Mouse (Mus musculus) pancreas, adult 10 weeks (tissue): Measurements from ENCODE around the gene Nipal3. TPM values are rescaled to one million over a fixed set of nuclear protein-coding genes. Genes with fewer than 3 reads are reported as not detected.

Experiments
- polyA plus RNA-seq: library from polyadenylated mRNA; stranded (reverse); fragments of 350-450 nt; fragmentation: Illumina TruSeq; extraction: RNeasy Lipid Tissue Mini Kit (QIAGEN cat#74804); gene quantifications from one replicate; pipeline ENCODE4 v1.2.3, GENCODE M21; 2015; ENCODE audit warnings: low read depth, low replicate concordance; ENCODE audit not compliant: insufficient read depth

Nipal3 gene
- 5.8 TPM for polyA plus RNA-seq

DNA sequence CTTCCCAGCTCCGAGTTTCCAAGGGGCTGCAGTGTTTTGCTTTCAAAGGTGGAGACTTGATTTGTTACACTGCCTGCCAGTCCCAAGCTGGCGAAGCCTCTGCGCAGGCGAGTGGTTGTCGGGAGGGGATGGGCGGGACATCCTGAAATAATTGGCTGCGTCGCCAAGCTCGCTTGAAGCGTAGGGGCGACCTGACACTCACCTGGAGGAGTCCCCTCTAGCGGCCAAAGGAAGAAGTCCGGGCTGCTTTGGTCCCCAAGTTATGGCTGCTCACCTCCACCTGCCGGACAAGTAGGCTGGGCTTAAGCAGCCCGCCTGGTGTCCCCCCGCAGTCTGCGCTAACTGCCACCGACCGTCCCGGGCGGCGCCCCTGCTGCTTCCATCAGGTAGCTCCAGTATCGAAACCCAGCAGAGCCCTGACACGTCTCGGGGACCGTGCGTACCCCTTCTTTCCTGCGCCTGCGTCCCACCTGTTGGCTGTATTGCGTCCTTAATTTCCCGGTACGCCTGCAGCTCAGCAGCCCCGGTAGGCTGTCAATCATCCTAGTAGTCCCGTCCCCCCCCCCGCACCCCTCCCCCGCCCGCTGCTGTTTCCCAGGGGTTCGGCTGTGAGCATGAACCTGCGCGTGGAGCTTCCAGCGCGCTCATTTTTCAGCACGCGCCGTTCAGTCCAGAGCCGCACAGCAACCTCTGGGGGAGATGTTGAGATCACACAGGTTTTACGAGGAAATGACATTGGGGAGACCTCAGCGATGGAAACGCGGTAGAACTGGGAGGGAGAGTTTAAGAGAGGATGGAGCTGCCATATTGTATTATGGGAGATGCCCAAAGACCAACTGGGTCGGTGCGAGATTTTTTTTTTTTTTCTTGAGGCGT lies at the start of gene Nipal3, which contains the start of gene Stpg1:
Nipal3 (minus strand) TSS at position 518 of the 876 bp plus-strand sequence.
Stpg1 (plus strand) TSS at position 270 of the 876 bp plus-strand sequence.

DNA sequence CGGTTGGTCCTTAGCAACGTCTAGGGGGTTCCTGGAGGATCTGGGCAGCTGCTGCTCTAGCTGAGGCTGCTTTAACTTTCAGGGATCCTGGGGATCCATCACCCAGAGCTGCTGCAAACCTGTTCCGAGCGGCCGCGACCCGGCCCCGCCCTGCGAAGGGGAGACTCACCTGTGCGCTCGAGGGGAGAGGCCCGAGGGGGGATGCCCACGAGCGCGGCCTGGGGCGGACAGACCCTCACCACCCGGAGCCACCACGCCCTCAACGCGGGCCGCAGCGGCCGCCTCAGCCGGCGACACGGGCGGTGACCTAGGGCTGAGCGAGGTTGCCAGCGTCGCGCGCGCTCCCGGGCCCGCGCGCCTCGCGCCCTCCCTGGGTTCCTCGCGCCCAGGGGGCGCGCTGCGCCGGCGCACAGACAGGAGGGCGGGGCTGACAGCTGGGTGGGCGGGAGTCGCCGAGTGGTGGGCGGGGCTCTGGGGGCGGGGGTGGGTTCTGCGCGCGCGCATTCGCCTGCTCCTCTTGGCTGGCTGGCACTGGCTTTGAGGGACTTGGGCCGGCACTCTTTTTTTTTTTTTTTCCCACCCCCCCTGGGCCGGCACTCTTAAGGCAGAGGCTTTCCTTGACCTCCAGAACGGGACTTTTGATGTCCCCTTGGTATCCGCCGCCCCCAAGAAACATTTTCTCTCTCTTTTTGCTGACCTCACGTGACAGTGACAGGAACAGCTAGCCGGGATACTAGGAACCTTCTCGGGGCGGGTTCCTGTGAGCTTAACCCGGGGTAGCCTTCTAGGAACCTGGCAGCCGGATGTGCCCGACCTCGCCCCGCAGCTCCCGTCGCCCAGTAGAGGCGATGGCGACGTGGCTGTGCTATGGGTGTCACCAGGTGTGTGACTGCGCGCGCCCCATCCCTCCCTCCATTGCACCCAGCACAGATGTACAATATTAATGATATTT lies 61.1 kb downstream of the Nipal3 start, which contains the start of gene Rcan3:
Rcan3 (minus strand) TSS at position 411 of the 952 bp plus-strand sequence.

DNA sequence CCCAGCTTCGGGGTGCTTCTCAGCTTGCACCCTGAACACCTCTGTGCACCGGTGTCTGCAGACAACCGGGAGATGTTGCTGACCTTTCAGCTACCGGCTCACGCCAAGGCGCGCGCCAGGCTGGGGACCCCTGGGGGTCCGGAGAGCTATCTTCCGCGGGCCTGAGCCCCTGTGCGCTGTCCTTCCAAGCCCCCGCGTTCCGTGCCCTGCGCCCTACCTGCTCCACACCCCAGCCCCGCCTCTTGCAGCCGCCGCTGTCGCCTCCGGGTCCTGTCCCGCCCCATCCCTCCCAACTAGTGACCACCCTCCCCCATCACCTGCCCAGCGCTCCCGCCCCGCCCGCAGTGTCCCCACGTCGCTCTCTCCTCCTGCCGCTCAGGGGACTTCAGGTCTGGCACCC lies 96.8 kb downstream of the Nipal3 start, which contains the start of gene Ncmap:
Ncmap (minus strand) TSS at position 237 of the 400 bp plus-strand sequence.

Other genes starting within 250 kb of the Nipal3 start
- 40.5 TPM for gene Clic4, start 222.2 kb downstream of the Nipal3 start, polyA plus RNA-seq
- 30.1 TPM for gene Srrm1, start 141.7 kb downstream of the Nipal3 start, polyA plus RNA-seq
- 0.78 TPM for gene Ncmap, start 96.8 kb downstream of the Nipal3 start, polyA plus RNA-seq
- 8.8 TPM for gene Rcan3, start 61.2 kb downstream of the Nipal3 start, polyA plus RNA-seq
- not detected for gene Stpg1, start 248 bp downstream of the Nipal3 start, polyA plus RNA-seq
- gene Grhl3, start 78.6 kb upstream of the Nipal3 start, polyA plus RNA-seq, result not detected
- 1.00 TPM for gene Ifnlr1, start 191.2 kb upstream of the Nipal3 start, polyA plus RNA-seq
- 3.6 TPM for gene Il22ra1, start 233.1 kb upstream of the Nipal3 start, polyA plus RNA-seq